Mouse (Mus musculus) limb, embryonic 12.5 days (tissue): ENCODE measurements around the gene Lrrc1. TPM values are rescaled to one million over a fixed set of nuclear protein-coding genes. Genes with fewer than 3 reads are reported as not detected.

ENCODE experiments used
- ATAC-seq: fragments of 200-750 bp; cut with Nextera tagmentation; 2 replicates; pipeline ENCODE4 v1.8.0; 2017; ENCODE audit warnings: low read depth, moderate TSS enrichment; ENCODE audit not compliant: insufficient number of reproducible peaks, insufficient read depth, low FRiP score, low TSS enrichment
- H3K27ac ChIP-seq: fragments of 300-500 bp; sonication (generic); 2 replicates; pipeline ENCODE4 v1.5.1; 2016; ENCODE audit warnings: mild to moderate bottlenecking, moderate library complexity
- H3K27me3 ChIP-seq: fragments of 300-500 bp; sonication (generic); 2 replicates; pipeline ENCODE4 v1.6.1; 2016; ENCODE audit warnings: mild to moderate bottlenecking, moderate library complexity
- H3K36me3 ChIP-seq: fragments of 300-500 bp; sonication (generic); 2 replicates; pipeline ENCODE4 v1.6.1; 2016; ENCODE audit warnings: mild to moderate bottlenecking, moderate library complexity
- H3K4me1 ChIP-seq: fragments of 300-500 bp; sonication (generic); replicated peaks from 2 replicates; pipeline ENCODE4 v1.6.1; 2016
- H3K4me2 ChIP-seq: fragments of 300-500 bp; sonication (generic); 2 replicates; pipeline ENCODE4 v1.6.1; 2016; ENCODE audit warnings: mild to moderate bottlenecking, moderate library complexity
- H3K4me3 ChIP-seq: fragments of 300-500 bp; sonication (generic); replicated peaks from 2 replicates; pipeline ENCODE4 v1.5.1; 2016; ENCODE audit warnings: mild to moderate bottlenecking
- H3K9ac ChIP-seq: fragments of 300-500 bp; sonication (generic); replicated peaks from 2 replicates; pipeline ENCODE4 v1.6.1; 2016; ENCODE audit warnings: mild to moderate bottlenecking, moderate library complexity
- H3K9me3 ChIP-seq: fragments of 300-500 bp; sonication (generic); 2 replicates; pipeline ENCODE4 v1.6.1; 2016; ENCODE audit warnings: mild to moderate bottlenecking, moderate library complexity
- WGBS: fragments of 180-500 bp; shearing (Covaris S2); methylation state at CpG from one replicate; pipeline ENCODE4 v1.1.7; 2016; 5-methylcytosine and 5-hydroxymethylcytosine counted together
- polyA plus RNA-seq: library from polyadenylated mRNA; unstranded; fragments of >200 nt; fragmentation: Nextera tagmentation; extraction: Ambion mirVana; gene quantifications from 2 replicates; pipeline ENCODE4 v1.2.1, GENCODE M21; 2016

Lrrc1 gene
- polyA plus RNA-seq, 1 experiment from 2014 or later: 13.2 TPM

GRCm38 (mm10) chr9:77499084-77499483, 45.6 kb downstream of the Lrrc1 start:
- H3K36me3 ChIP-seq: no peaks in the 10 kb centered on the region
- no peak overlapping the region for H3K27ac ChIP-seq
- H3K9ac ChIP-seq: no peak overlapping the region
- H3K9me3 ChIP-seq: no peaks in the 10 kb centered on the region
- H3K4me2 ChIP-seq: no peak overlapping the region
- H3K4me3 ChIP-seq: no peak overlapping the region
- no peaks in the 10 kb centered on the region for H3K27me3 ChIP-seq
- H3K4me1 ChIP-seq: peaks cover 20% of the 10 kb centered on the region
- ATAC-seq: no peak
- 92% methylated on average over 6 of the region's 6 CpGs for WGBS

DNA sequence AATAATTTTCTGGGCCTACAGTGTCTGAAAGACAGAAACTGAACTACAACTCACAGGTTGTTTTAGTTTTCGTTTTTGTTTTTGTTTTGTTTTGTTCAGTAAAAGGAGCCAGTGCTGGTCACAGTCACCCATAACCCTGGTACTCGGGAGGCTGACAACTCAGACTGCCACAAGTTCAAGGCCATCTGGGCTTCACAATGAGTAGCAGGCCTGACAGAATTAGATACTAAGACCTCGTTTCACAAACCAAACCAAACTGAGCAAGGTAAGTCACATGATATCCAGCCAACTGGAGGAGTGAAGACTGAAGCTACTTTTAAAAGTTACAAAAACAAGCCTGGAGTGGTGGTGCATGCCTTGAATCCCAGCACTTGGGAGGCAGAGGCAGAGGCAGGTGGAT, 46.3 kb downstream of the Lrrc1 start:
- Histone ChIP-seq H3K4me2 (no peak overlapping the region), H3K4me3 (no peak overlapping the region), H3K9me3 (no peaks in the 10 kb centered on the region), H3K27ac (no peak overlapping the region), H3K36me3 (no peaks in the 10 kb centered on the region), H3K4me1 (peaks cover 20% of the 10 kb centered on the region), H3K27me3 (no peaks in the 10 kb centered on the region), H3K9ac (no peak overlapping the region)
- 75% methylated on average over 3 of the region's 3 CpGs for WGBS
- ATAC-seq: no peak

DNA sequence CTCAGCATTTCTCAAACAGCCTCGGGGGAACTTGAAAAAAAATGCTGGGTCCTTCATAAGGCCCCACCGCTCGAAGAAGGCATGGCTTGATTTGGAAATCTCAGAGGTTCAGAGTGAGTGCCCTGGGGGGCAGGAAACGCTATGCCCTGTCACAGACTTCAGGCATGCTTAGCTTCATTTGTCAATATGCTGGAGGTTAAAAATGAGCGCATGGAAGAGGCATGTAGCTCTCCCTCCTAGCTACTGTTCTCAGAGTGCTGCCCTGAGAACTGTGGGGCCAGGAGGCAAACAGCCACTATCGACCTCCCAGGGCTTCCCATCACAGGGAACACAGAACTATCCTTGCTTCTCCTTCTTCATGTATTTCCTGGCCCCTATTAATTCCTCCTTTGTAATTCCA, 47.5 kb downstream of the Lrrc1 start:
- Histone ChIP-seq H3K4me2 (no peak overlapping the region), H3K27ac (peak overlapping the region; percentile 64; the same call in 1 of the 2 replicates), H3K4me1 (peaks cover 20% of the 10 kb centered on the region), H3K4me3 (no peak overlapping the region), H3K9me3 (no peaks in the 10 kb centered on the region), H3K27me3 (no peaks in the 10 kb centered on the region), H3K36me3 (peaks cover 3% of the 10 kb centered on the region; the same call in 1 of the 2 replicates), H3K9ac (no peak overlapping the region)
- ATAC-seq: no peak
- 58% methylated on average over 6 of the region's 6 CpGs for WGBS

DNA sequence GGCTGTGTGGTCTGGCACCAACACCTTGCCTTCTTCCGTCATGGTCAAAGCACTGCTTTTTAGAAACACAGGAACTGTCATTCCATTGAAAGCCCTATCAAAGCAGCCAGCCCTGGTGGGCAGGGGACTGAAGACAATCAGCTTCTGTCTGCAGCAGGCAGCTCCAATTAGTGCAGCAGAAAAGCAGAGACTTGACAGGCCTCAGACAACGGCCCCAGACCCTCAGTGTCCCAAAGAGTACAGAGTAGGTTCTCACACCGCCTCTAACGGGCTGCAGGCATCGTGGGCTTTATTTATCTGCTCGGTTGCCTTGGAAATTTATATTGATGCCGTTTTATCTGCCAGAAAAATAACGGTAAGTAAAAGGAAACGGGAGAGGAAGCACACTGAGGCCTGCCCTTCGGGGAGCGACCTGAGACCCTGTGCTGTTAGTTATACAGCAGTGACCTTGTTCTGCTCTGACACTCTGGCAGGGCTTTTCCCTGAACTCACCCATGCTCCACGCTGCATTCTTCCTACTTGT, 48.1 kb downstream of the Lrrc1 start:
- Histone ChIP-seq H3K27me3 (no peaks in the 10 kb centered on the region), H3K36me3 (peaks cover 3% of the 10 kb centered on the region; the same call in 1 of the 2 replicates), H3K4me3 (no peak overlapping the region), H3K9me3 (no peaks in the 10 kb centered on the region), H3K9ac (no peak overlapping the region), H3K27ac (peak overlapping the region; percentile 64; the same call in 1 of the 2 replicates), H3K4me1 (peaks cover 20% of the 10 kb centered on the region), H3K4me2 (no peak overlapping the region)
- WGBS: 34% methylated on average over 12 of the region's 12 CpGs
- ATAC-seq: peak; percentile 63; the same call in 1 of the 2 replicates

- no peak for ATAC-seq
- no peaks in the 10 kb centered on the region for H3K9me3 ChIP-seq
- no peaks in the 10 kb centered on the region for H3K27me3 ChIP-seq
- H3K4me3 ChIP-seq: no peak overlapping the region
- no peak overlapping the region for H3K9ac ChIP-seq
- H3K27ac ChIP-seq: no peak overlapping the region
- peaks cover 20% of the 10 kb centered on the region for H3K4me1 ChIP-seq
- 89% methylated on average over 7 of the region's 7 CpGs for WGBS
- peaks cover 3% of the 10 kb centered on the region; the same call in 1 of the 2 replicates for H3K36me3 ChIP-seq
- no peak overlapping the region for H3K4me2 ChIP-seq
Observed at GRCm38 (mm10) chr9:77494307-77494706, 50.4 kb downstream of the Lrrc1 start.

GRCm38 (mm10) chr9:77488611-77489010, 56.1 kb downstream of the Lrrc1 start:
- 93% methylated on average over 11 of the region's 11 CpGs for WGBS
- no peak for ATAC-seq
- Histone ChIP-seq H3K9me3 (no peaks in the 10 kb centered on the region), H3K9ac (no peak overlapping the region), H3K4me2 (no peak overlapping the region), H3K4me1 (no peaks in the 10 kb centered on the region), H3K27ac (no peak overlapping the region), H3K36me3 (peaks cover 3% of the 10 kb centered on the region; the same call in 1 of the 2 replicates), H3K27me3 (no peaks in the 10 kb centered on the region), H3K4me3 (no peak overlapping the region)

DNA sequence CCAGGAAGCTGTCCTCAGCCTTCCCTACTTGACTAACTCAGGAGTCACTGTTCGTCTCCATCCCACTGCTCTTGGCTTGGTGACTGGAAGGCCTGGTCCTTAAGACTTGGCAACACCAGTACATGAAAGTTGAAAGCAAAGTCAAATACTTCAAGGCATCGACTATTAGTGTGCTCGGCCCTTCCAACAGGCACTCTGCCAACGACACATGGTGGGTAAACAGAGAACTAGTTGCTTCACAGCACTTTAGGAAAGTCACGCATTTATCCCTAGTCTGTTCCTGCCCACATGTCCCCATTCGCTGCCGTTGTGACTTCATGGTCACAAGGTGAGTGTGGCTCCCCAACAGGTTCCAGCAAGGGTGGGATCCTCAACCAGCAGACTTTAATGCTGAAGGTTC, 57.2 kb downstream of the Lrrc1 start:
- H3K27ac ChIP-seq: no peak overlapping the region
- 94% methylated on average over 7 of the region's 7 CpGs for WGBS
- ATAC-seq: no peak
- no peaks in the 10 kb centered on the region for H3K4me1 ChIP-seq
- no peak overlapping the region for H3K4me2 ChIP-seq
- H3K9me3 ChIP-seq: no peaks in the 10 kb centered on the region
- no peaks in the 10 kb centered on the region for H3K27me3 ChIP-seq
- H3K4me3 ChIP-seq: no peak overlapping the region
- no peaks in the 10 kb centered on the region for H3K36me3 ChIP-seq
- no peak overlapping the region for H3K9ac ChIP-seq

DNA sequence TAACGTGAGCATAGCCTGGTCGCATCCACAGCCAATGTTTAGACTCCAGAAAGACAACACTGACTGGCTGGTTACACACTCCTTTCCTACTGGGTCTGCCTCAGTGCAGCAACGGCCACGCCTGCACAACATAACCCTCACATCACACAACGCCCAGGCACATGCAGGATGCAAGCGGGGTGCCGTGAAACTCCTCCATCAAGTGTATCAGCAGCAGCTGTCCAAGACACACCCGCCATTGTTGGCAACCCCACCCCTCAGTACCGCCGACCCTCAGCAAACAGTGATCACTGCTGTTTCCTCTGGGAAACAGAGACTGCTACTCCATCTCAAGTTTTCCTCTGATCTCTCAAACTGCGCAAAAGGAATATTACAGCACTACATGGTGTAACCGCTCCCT, 58.8 kb downstream of the Lrrc1 start:
- H3K36me3 ChIP-seq: no peaks in the 10 kb centered on the region
- H3K9ac ChIP-seq: no peak overlapping the region
- H3K4me3 ChIP-seq: no peak overlapping the region
- no peak for ATAC-seq
- no peaks in the 10 kb centered on the region for H3K9me3 ChIP-seq
- no peak overlapping the region for H3K4me2 ChIP-seq
- no peak overlapping the region for H3K27ac ChIP-seq
- 85% methylated on average over 12 of the region's 12 CpGs for WGBS
- H3K4me1 ChIP-seq: peaks cover 5% of the 10 kb centered on the region
- no peaks in the 10 kb centered on the region for H3K27me3 ChIP-seq

DNA sequence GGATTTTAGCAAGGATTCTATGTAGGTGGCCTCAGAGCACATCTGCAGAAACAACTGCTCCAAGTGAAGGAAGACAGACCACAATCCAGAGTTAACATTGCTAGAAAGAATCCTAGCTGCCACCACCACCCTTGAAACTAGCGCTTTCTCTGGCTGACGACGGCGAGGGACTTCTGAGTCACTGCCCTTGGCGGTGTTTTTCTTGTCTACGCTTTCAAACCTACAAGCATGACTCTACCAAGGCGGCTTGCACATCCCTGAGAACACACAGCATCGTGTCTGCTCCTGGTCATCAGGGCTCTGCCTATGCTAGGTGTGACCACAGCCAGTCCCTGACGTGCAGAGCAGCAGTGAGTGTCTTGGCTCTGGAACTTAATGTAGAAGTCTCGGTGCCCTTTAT, 59.9 kb downstream of the Lrrc1 start:
- ATAC-seq: no peak
- Histone ChIP-seq H3K9ac (no peak overlapping the region), H3K4me1 (peaks cover 5% of the 10 kb centered on the region), H3K4me3 (no peak overlapping the region), H3K27me3 (no peaks in the 10 kb centered on the region), H3K36me3 (no peaks in the 10 kb centered on the region), H3K4me2 (no peak overlapping the region), H3K9me3 (no peaks in the 10 kb centered on the region), H3K27ac (no peak overlapping the region)
- 91% methylated on average over 10 of the region's 10 CpGs for WGBS

GRCm38 (mm10) chr9:77483559-77483958, 61.1 kb downstream of the Lrrc1 start:
- H3K27ac ChIP-seq: no peak overlapping the region
- H3K4me3 ChIP-seq: no peak overlapping the region
- 94% methylated on average over 3 of the region's 3 CpGs for WGBS
- H3K36me3 ChIP-seq: no peaks in the 10 kb centered on the region
- no peaks in the 10 kb centered on the region for H3K9me3 ChIP-seq
- no peak overlapping the region for H3K4me2 ChIP-seq
- H3K27me3 ChIP-seq: no peaks in the 10 kb centered on the region
- no peak overlapping the region for H3K9ac ChIP-seq
- H3K4me1 ChIP-seq: peaks cover 9% of the 10 kb centered on the region
- no peak for ATAC-seq

- 66% methylated on average over 5 of the region's 5 CpGs for WGBS
- H3K4me2 ChIP-seq: no peak overlapping the region
- H3K27ac ChIP-seq: no peak overlapping the region; the same call in 1 of the 2 replicates
- H3K4me1 ChIP-seq: peaks cover 9% of the 10 kb centered on the region
- H3K27me3 ChIP-seq: no peaks in the 10 kb centered on the region
- no peaks in the 10 kb centered on the region for H3K36me3 ChIP-seq
- no peak overlapping the region for H3K9ac ChIP-seq
- no peak overlapping the region for H3K4me3 ChIP-seq
- ATAC-seq: no peak
- no peaks in the 10 kb centered on the region for H3K9me3 ChIP-seq
Observed at GRCm38 (mm10) chr9:77482281-77482680, 62.4 kb downstream of the Lrrc1 start.

DNA sequence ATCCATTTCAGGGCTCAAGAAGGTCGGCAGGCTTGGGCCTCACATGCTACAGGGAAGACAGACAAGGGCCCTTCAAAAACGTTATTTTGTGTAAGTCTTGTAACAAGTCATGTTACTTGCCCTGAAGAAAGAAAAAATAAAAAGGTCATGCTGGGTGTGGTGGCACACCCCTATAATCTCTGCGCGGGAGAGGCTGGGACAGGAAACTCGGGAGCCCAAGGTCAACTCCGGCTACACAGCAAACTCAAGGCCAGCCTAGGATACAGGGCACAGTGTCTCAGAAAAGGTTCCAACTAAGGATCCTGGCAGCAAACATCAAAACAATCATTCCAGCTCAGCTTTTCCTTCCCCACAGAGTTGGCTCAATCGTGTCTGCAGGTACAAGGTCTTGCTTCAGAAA, 63.3 kb downstream of the Lrrc1 start:
- 68% methylated on average over 7 of the region's 7 CpGs for WGBS
- Histone ChIP-seq H3K9ac (no peak overlapping the region), H3K4me3 (no peak overlapping the region), H3K9me3 (no peaks in the 10 kb centered on the region), H3K27me3 (no peaks in the 10 kb centered on the region), H3K4me1 (peaks cover 15% of the 10 kb centered on the region), H3K27ac (no peak overlapping the region), H3K36me3 (no peaks in the 10 kb centered on the region), H3K4me2 (no peak overlapping the region)
- ATAC-seq: no peak
